Mouse (Mus musculus): ENCODE data around the gene Mre11a. TPM values are rescaled to one million over a fixed set of nuclear protein-coding genes. Genes with fewer than 3 reads are reported as not detected.
"Not testable (repeated sequence)": the region's sequence is repeated elsewhere in the genome, so short reads cannot be mapped to it uniquely, and the experiment has no call there.

Gene Mre11a
- total RNA-seq, 2 experiments from 2014 or later = 9.2 to 12.7 TPM

DNA sequence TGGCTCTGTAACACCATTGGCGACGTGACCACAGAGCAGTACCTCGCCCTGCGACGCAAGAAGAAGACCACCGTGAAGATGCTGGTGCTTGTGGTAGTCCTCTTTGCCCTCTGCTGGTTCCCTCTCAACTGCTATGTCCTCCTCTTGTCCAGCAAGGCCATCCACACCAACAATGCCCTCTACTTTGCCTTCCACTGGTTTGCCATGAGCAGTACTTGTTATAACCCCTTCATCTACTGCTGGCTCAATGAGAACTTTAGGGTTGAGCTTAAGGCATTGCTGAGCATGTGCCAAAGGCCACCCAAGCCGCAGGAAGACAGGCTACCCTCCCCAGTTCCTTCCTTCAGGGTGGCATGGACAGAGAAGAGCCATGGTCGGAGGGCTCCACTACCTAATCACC, 83.9 kb downstream of the Mre11a start:
- DNase-seq (ENCODE audit: low spot score) = no peak

DNA sequence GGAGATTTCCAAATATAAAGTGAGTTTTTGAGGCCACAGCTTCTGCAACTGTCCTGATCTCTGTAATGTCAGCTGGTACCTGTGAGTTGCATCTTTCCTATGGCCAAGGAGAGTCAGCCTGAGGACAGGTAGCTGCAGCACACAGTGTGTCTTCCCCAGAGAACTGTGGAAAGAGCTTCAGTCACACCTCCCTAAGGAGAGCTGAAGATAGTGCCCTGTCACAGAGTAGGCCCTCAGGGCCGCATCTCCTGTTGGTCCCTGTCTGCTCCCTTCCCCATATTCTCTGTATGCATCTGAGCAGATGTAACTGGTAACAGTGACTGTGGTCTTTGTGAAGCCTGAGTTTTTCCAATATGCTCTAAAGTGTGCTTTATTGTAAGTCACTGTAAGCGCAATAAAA, 85.9 kb downstream of the Mre11a start:
- DNase-seq (ENCODE audit: low spot score) = no peak

DNA sequence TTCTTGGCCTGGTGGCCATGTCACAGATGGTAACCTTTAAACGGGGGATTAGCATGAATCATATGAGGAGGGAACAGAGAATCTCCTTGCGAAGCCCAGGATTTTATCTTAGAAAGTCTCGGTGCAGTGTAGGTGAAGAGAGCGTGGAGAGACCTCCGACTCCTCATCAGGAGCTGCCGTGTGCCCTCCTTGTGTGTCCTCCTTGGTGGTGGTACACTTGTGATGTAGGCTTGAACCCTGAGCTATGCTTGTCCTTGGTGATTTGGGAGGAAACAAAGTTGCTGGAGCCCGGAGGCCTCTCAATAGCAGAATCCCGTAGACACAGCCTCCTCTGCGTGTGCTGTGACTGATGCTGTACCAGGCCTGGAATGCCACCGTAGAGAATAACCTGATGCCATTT, 86.3 kb downstream of the Mre11a start:
- DNase-seq (ENCODE audit: low spot score) = no peak

DNA sequence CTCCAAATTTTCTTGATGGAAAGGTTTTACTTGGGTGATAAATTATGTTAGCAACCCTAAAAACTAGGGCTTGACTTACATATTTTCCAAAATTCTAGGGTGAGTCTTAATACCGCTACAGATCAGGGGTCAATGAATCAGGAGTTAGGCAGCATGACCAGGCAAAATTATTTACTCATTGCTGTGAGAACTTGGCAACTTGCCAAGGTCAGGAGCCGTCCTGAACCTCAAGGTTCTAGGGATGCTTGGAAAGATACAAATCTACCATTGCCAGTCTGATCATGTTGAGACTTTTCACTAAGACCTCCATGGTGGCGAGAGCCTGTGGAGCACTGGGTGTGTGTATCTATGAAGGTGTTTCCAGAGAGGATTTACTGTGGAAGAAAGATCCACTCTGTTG, 87.1 kb downstream of the Mre11a start:
- DNase-seq (ENCODE audit: low spot score) = no peak

GRCm38 (mm10) chr9:14872181-14872930, 87.9 kb downstream of the Mre11a start:
- DNase-seq (ENCODE audit: low spot score) = no peak

GRCm38 (mm10) chr9:14875743-14876507, 91.5 kb downstream of the Mre11a start:
- DNase-seq (ENCODE audit: low spot score) = peak; percentile 15

DNA sequence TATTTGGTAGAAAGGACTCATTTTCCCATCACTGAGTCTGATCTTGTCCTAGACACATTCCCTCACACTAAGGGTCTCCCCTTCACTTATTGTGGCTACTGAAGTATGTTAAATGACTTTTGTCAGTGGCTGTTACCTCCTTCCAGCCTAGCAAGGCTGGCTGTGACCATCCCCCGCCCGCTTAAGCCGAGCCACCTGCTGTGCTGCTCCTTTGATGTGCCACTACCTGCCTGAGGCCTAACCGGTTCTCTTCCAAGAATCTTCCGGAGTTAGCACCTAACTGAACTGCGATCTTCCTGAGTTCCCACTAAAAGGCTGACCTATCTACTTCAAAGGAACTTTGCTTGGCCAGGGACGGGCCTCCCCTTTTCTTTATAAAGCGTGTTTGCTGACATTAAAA, 92.1 kb downstream of the Mre11a start:
- not testable (repeated sequence) for DNase-seq (ENCODE audit: low spot score)

DNA sequence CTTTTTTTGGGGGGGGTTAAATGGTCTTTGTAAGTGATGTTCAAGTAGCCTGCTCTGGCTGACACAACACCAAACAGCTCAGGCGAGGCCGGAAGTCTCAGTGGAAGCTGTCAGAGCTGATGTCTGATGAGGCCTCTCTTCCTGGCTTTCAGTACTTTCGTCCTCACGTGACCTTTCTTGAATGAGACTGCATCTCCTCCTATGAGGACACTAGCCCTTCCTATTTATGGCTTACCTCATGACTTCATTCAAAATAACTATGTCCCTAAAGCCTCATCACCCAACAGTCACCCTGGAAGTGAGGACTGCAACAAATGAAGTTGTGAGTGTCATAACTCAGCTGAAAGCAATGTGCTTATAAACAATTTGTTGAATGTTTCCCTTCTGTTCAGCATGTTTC, 100.2 kb downstream of the Mre11a start:
- DNase-seq (ENCODE audit: low spot score) = no peak

- no peak for DNase-seq (ENCODE audit: low spot score)
Observed at GRCm38 (mm10) chr9:14885151-14885550, 100.7 kb downstream of the Mre11a start.

- DNase-seq (ENCODE audit: low spot score) = no peak
Observed at GRCm38 (mm10) chr9:14885954-14886353, 101.5 kb downstream of the Mre11a start.

Other genes with a start within 250 kb of the Mre11a start
- gene Amotl1, start 139.6 kb upstream of the Mre11a start, total RNA-seq (2021) = 100 to 1,000 TPM; 330 to 339 TPM
- gene Piwil4, start 43.9 kb upstream of the Mre11a start, total RNA-seq (2021) = not detected
- gene Fut4, start 32.3 kb upstream of the Mre11a start, total RNA-seq (2021) = under 1 TPM; 0.11 to 0.21 TPM
- gene 1700012B09Rik, start 13.6 kb upstream of the Mre11a start, total RNA-seq (2021) = not detected
- 1 to 10 TPM; 7.4 to 7.6 TPM for gene Ankrd49, start 202 bp downstream of the Mre11a start, total RNA-seq (2021)
- gene Gpr83, start 75.6 kb downstream of the Mre11a start, total RNA-seq (2021) = not detected
- not detected for gene Izumo1r, start 119.3 kb downstream of the Mre11a start, total RNA-seq (2021)

Data from gastrocnemius, adult 18-20 months (tissue).